Mouse (Mus musculus) cerebellum, adult 11-12 months (tissue): ENCODE measurements around the gene Arhgef3.

ENCODE experiments used
- DNase-seq: peaks from one replicate; pipeline ENCODE4 v3.0.0; 2022

The Arhgef3 gene

GRCm38 (mm10) chr14:27351476-27352079 is 236.9 kb downstream of the Arhgef3 start:
- DNase-seq: no peak

DNA sequence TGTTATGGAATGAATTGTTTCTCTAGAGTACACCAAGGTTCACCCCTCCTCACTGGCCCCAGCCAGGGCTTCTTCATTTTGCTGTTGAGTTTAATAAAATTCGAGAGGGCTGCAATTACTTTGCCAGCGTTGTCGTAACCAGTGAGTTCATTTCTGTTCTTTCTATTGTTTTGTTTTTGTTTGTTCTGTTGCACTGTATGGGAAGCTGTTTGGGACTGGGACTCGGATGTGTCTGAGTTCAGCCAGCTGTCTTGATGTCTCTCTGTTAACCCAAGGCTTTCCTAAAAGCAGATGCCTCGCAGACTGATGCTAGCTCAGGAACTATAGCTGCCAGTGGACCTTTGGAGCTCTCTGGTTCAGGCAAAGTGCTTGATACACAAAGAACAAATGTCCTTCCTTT is 237.8 kb downstream of the Arhgef3 start:
- no peak for DNase-seq

- no peak for DNase-seq
Observed at GRCm38 (mm10) chr14:27355151-27355550, 240.5 kb downstream of the Arhgef3 start.

DNA sequence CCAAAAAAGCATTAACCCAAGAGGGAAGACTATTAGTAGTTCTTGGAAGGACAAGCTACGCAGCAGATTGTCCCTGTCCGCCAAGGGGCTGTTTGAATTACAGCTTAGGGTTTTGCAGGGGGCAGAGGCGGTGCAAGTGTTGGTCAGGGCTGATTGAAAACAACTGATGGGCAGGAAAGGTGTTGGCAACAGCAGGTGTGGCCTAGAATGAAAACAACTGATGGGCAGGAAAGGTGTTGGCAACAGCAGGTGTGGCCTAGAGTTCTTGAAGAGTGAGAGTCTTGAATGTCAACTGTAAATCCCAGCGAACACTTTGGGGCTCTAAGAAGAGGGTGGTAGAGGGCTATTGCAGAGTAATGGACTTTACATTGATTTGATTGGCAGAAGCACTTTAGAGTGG is 241.2 kb downstream of the Arhgef3 start:
- DNase-seq: no peak

DNA sequence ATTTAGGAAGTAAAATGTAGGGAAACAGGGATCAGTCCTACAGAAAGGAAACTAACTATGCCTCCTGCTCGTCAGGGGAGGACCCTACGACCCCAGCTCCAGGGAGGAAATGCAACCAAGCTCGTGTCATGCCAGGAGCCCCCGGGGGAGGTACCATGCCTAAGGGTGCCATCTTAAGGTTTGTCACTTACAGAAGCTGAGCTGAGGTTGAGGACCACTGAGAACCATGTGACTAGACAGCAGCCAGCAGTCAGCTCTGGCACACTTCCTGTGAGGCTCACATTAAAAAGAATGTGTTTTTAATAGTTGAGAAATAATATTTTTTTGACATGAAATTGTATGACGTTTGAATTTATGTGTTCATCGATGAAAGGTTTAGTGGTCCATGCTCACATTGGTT is 242.4 kb downstream of the Arhgef3 start:
- DNase-seq: no peak

DNA sequence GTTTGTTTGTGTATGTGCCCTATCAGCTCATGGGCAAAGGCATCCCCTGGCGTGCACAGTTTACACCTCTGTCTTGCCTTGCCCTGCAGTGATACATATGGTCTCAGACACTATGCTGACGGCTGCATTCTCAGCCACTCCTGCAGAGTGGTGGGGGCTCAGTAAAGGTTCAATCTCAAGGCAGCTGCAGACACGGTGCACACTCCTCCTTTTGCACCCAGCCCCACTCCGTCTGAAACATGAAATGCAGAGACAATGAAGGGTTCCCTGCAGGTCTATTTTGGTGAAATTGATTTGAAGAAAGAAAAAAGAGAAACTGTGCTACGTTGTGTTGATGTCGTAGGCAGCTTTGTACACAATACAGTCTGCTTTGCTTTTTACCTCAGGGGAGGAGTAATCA is 243.5 kb downstream of the Arhgef3 start:
- no peak for DNase-seq

DNA sequence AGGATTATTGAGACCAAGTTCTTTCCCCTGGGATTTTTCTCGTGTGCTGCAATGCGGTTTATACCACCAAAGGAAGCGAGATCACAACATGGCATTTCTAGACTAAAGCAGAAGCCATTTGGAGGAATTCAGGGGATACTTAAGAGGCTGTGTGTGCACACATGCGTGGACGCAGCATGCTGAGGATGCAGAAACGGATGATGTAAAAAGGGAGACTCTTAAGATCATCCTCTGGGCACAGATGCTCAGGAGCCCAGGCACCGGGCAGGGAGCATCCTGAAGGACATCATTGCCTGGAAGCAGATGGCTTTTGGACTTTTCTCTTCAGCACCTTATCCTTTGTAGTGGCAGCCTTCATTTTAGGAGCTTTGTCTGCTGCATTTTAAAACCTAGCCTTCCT is 246.2 kb downstream of the Arhgef3 start:
- no peak for DNase-seq

GRCm38 (mm10) chr14:27361514-27361913 is 246.8 kb downstream of the Arhgef3 start:
- no peak for DNase-seq

DNA sequence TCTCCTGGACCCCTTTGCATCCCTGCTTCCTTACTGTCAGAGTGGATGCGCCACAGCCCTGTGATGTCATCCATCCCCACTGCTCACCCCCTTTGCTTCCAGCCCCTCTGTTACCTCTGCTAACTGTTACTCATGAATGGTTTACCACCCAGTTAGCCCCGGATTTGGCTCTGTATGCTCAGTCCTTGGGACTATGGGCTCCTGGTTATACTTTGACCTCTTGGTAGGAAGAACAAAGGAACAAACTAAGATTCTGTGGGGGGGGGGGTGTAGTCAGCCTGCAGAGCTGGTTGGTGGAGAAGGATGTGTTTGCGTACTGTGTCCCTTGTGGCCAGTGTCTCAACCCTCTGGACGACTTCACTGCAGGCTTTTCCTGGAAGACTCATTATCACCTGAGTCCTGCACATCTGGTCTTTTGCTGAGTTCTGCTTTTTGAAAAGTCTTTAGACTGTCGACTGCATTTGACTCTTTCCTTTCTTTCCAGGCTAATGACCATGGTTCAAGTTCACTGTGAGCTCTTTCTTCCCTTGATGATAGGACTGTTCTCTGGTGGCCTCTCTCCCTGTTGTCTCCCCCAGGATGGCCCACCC is 250.1 kb downstream of the Arhgef3 start:
- DNase-seq: no peak

GRCm38 (mm10) chr14:27367117-27367711 is 252.5 kb downstream of the Arhgef3 start:
- no peak for DNase-seq

- DNase-seq: no peak
Observed at GRCm38 (mm10) chr14:27368619-27369018, 253.9 kb downstream of the Arhgef3 start.

DNA sequence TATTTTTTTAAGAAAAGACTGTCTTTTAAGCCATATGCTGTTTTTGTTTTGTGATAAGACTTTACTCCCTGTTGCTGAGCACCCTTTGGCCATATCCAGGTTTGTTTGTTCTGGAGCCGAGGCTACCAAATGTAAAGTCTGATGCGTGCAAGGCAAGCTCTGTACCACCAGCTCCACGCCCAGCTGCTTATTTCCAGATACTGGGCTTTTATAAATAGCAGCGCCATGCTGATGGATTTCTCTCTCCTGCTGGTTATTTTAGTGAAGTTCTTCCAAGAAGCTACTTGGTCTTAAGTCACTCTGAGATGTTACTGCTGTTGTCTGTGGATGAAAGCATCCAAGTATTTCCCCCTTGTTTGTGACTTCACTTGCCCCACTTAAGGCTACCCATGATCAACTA is 254.8 kb downstream of the Arhgef3 start:
- no peak for DNase-seq

GRCm38 (mm10) chr14:27371669-27372076 is 257.0 kb downstream of the Arhgef3 start:
- peak; percentile 80 for DNase-seq

GRCm38 (mm10) chr14:27373498-27373897 is 258.8 kb downstream of the Arhgef3 start:
- no peak for DNase-seq

- DNase-seq: no peak
Observed at GRCm38 (mm10) chr14:27376115-27376648, 261.5 kb downstream of the Arhgef3 start.

DNA sequence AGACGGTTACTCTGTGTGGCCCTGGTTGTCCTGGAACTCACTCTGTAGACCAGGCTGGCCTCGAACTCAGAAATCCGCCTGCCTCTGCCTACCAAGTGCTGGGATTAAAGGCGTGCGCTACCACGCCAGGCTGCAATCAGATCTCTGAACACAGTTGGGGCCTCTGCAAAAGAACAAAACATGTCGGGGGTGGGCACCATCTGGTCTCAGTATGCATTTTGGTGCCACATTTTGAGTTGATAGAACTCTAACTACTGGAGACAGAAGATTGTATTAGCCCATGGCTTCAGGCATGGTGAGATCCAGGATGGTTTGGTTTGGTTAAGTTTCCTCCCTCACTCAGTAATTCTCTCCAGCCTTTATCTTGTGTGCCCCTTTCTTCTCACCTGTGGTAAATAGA is 264.0 kb downstream of the Arhgef3 start:
- DNase-seq: no peak

GRCm38 (mm10) chr14:27379404-27379803 is 264.7 kb downstream of the Arhgef3 start:
- no peak for DNase-seq

DNA sequence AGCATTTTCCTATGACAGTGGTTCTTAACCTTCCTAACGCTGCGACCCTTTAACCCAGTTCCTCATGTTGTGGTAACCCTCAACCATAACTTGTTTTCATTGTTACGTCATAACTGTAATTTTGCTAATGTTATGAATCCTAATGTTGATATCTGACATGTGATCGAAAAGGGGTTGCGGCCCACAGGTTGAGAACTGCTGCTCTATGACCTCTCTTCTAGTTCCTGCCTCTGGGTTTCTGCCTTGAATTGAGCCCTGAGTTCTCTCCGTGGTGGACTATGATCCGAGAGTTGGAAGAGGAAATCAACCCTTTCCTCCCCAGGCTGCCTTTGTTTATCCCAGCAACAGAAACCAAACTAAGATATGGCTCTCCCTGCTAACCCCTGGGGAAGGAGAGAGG is 266.8 kb downstream of the Arhgef3 start:
- no peak for DNase-seq

DNA sequence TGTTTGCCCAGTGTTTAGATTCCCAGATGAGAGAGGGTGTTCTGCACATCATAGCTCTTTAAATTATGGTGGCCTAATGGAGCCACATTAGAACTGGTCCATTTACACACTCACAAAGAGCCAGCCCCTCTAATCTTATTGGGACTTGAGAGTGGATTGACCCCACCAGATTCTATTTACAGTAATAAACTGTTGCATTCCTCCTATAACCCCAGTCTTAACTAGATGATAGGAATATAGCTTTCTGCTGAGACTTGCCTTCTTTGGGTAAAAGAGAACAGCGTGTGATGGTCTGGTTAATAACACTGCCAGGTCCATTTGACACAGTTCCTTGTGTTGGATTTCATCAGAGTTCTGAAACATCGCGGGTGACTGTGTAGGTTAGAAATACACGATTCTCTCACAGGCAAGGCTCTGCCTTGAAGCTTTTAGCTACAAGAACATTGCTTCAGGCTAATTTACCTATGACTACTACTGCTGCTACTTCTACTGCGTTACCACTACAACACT is 268.7 kb downstream of the Arhgef3 start:
- no peak for DNase-seq

DNA sequence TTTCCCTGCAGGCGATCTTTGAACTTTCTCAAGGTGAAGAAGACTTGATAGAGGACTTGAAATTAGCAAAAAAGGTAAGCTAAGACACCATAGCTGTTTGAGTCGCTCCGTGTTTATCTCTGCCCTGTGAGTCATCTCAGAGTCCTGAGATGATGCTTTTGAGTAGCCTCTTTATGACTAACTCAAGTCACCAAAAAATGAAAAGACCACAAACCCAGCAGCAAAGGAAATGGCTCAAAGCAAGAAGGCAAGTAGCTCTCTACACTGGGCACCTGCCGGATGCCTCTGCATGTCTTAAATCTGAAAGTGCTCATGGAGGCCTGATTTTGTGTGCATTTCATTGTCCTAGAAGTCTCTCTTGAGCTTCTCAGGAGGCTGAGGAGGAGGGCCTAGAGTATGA is 269.4 kb downstream of the Arhgef3 start:
- DNase-seq: no peak

- DNase-seq: no peak
Observed at GRCm38 (mm10) chr14:27388616-27389015, 273.9 kb downstream of the Arhgef3 start.

GRCm38 (mm10) chr14:27389722-27390121 is 275.0 kb downstream of the Arhgef3 start:
- no peak for DNase-seq

DNA sequence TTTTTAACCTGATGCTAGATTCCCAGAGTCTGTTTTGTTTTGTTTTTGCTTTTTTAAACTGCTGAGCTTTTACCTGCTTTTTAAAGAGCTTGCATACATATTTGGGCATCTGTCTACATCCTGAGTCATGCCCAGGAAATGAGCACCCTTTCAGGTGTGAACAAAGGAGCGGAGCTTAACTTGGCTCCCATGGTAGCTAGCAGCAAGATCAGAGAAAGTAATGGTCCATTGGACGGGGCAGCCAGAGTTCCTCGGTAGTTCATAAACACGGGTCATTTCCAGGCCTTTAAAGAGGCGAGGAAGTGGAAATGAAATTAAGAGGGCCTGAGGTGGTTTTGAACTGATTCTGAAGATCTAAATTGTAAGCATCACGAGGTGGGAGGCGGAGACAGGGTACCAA is 276.0 kb downstream of the Arhgef3 start:
- no peak for DNase-seq

DNA sequence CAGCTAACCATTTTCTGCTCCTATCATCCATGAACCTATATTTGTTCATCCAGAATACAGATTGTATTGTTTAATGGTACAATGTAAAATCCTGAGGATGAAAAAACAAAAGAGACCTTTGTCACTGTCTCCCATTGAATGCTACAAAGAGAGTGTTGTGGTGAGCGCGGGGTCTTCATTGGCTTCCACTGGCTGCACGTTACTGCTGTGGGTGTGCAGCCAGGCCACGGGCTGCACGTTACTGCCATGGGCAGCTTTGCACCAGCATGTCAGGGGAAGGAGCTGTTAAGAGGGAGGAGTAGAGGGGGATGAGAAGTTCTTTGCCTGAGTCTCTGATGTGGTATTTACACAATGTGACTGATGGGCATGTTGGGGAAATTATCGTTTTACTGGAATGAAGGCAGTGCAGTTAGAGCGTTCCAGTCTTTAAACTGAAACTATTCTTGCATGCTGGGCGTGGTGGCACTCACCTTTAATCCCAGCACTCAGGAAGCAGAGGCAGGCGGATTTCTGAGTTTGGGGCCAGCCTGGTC is 277.1 kb downstream of the Arhgef3 start:
- DNase-seq: no peak
